Mouse (Mus musculus) frontal cortex, postnatal 36 days (tissue): Measurements from ENCODE around the gene Timp4.
"Not testable (repeated sequence)": the region's sequence is repeated elsewhere in the genome, so short reads cannot be mapped to it uniquely, and the experiment has no call there.

Source experiments
- DNase-seq, 2 experiments: peaks; one replicate each; pipeline ENCODE4 v3.0.0; 2022; ENCODE audit warnings: low spot score in 2 of 2

Gene Timp4

GRCm38 (mm10) chr6:115255171-115255570 lies 3.2 kb upstream of the Timp4 start:
- no peak for DNase-seq

- DNase-seq = no peak
These were observed 447 bp downstream of the Timp4 start for GRCm38 (mm10) chr6:115251531-115251985.

GRCm38 (mm10) chr6:115245500-115246058 lies 6.4 kb downstream of the Timp4 start:
- DNase-seq = no peak

GRCm38 (mm10) chr6:115244222-115244621 lies 7.8 kb downstream of the Timp4 start:
- no peak for DNase-seq

- DNase-seq = no peak
These were observed 10.1 kb downstream of the Timp4 start for GRCm38 (mm10) chr6:115241939-115242338.

GRCm38 (mm10) chr6:115241131-115241699 lies 10.8 kb downstream of the Timp4 start:
- DNase-seq = no peak

GRCm38 (mm10) chr6:115240431-115240830 lies 11.6 kb downstream of the Timp4 start:
- DNase-seq = not testable (repeated sequence)

GRCm38 (mm10) chr6:115239335-115239734 lies 12.7 kb downstream of the Timp4 start:
- DNase-seq = peak in 1 of 2 experiments; percentile 35

GRCm38 (mm10) chr6:115238031-115239027 lies 13.7 kb downstream of the Timp4 start:
- DNase-seq = no peak

- no peak for DNase-seq
These were observed 19.4 kb downstream of the Timp4 start for GRCm38 (mm10) chr6:115232562-115232961.

GRCm38 (mm10) chr6:115231836-115232235 lies 20.2 kb downstream of the Timp4 start:
- DNase-seq = no peak

GRCm38 (mm10) chr6:115230557-115230956 lies 21.4 kb downstream of the Timp4 start:
- DNase-seq = no peak

GRCm38 (mm10) chr6:115227529-115227928 lies 24.5 kb downstream of the Timp4 start:
- DNase-seq = peak; percentile 77 to 89

GRCm38 (mm10) chr6:115227043-115227442 lies 25.0 kb downstream of the Timp4 start, which contains the start of gene Gm17482:
Gene Gm17482 (plus strand): TSS chr6:115227343.
- no peak for DNase-seq

GRCm38 (mm10) chr6:115225519-115225918 lies 26.5 kb downstream of the Timp4 start:
- no peak for DNase-seq

GRCm38 (mm10) chr6:115221215-115221641 lies 30.8 kb downstream of the Timp4 start:
- peak; percentile 51 to 66 for DNase-seq

- DNase-seq = no peak
These were observed 38.9 kb downstream of the Timp4 start for GRCm38 (mm10) chr6:115213129-115213528.

- DNase-seq = no peak
These were observed 39.7 kb downstream of the Timp4 start for GRCm38 (mm10) chr6:115212132-115212903.

- DNase-seq = no peak
These were observed 41.2 kb downstream of the Timp4 start for GRCm38 (mm10) chr6:115210820-115211219.

GRCm38 (mm10) chr6:115210187-115210586 lies 41.8 kb downstream of the Timp4 start:
- DNase-seq = peak; percentile 35 to 66

GRCm38 (mm10) chr6:115203029-115203428 lies 49.0 kb downstream of the Timp4 start:
- DNase-seq = no peak
